Mouse (Mus musculus) kidney, embryonic 15.5 days (tissue): Measurements from ENCODE around the gene Zfp456. TPM values are rescaled to one million over a fixed set of nuclear protein-coding genes. Genes with fewer than 3 reads are reported as not detected.
"Not testable (repeated sequence)": the region's sequence is repeated elsewhere in the genome, so short reads cannot be mapped to it uniquely, and the experiment has no call there.

Experiments
- ATAC-seq: fragments of 200-750 bp; cut with Nextera tagmentation; replicated peaks from 2 replicates; pipeline ENCODE4 v1.8.0; 2017; ENCODE audit warnings: moderate TSS enrichment; ENCODE audit not compliant: low FRiP score
- H3K27ac ChIP-seq: fragments of 300-500 bp; sonication (generic); 2 replicates; pipeline ENCODE4 v1.5.1; 2015; ENCODE audit warnings: mild to moderate bottlenecking, inconsistent platforms
- H3K27me3 ChIP-seq: fragments of 300-500 bp; sonication (generic); 2 replicates; pipeline ENCODE4 v1.6.1; 2015; ENCODE audit warnings: inconsistent platforms
- H3K36me3 ChIP-seq: fragments of 300-500 bp; sonication (generic); 2 replicates; pipeline ENCODE4 v1.6.1; 2015; ENCODE audit warnings: inconsistent platforms
- H3K4me1 ChIP-seq: fragments of 300-500 bp; sonication (generic); 2 replicates; pipeline ENCODE4 v1.6.1; 2015; ENCODE audit warnings: inconsistent platforms
- H3K4me2 ChIP-seq: fragments of 300-500 bp; sonication (generic); 2 replicates; pipeline ENCODE4 v1.6.1; 2015; ENCODE audit warnings: moderate library complexity, mild to moderate bottlenecking, inconsistent platforms
- H3K4me3 ChIP-seq: fragments of 300-500 bp; sonication (generic); replicated peaks from 2 replicates; pipeline ENCODE4 v1.5.1; 2015; ENCODE audit warnings: mild to moderate bottlenecking, inconsistent platforms
- H3K9ac ChIP-seq: fragments of 300-500 bp; sonication (generic); 2 replicates; pipeline ENCODE4 v1.6.1; 2015; ENCODE audit warnings: mild to moderate bottlenecking, inconsistent platforms
- H3K9me3 ChIP-seq: fragments of 300-500 bp; sonication (generic); replicated peaks from 2 replicates; pipeline ENCODE4 v1.6.1; 2016; ENCODE audit warnings: inconsistent platforms
- WGBS: fragments of 180-500 bp; shearing (Covaris S2); methylation state at CpG from one replicate; pipeline ENCODE4 v1.1.7; 2015; ENCODE audit warnings: mixed read lengths; 5-methylcytosine and 5-hydroxymethylcytosine counted together
- polyA plus RNA-seq: library from polyadenylated mRNA; unstranded; fragments of >200 nt; fragmentation: Nextera tagmentation; extraction: Ambion mirVana; gene quantifications from 2 replicates; pipeline ENCODE4 v1.2.1, GENCODE M21; 2015

Zfp456 gene
- polyA plus RNA-seq, result 1.5 TPM in 2 replicates

DNA sequence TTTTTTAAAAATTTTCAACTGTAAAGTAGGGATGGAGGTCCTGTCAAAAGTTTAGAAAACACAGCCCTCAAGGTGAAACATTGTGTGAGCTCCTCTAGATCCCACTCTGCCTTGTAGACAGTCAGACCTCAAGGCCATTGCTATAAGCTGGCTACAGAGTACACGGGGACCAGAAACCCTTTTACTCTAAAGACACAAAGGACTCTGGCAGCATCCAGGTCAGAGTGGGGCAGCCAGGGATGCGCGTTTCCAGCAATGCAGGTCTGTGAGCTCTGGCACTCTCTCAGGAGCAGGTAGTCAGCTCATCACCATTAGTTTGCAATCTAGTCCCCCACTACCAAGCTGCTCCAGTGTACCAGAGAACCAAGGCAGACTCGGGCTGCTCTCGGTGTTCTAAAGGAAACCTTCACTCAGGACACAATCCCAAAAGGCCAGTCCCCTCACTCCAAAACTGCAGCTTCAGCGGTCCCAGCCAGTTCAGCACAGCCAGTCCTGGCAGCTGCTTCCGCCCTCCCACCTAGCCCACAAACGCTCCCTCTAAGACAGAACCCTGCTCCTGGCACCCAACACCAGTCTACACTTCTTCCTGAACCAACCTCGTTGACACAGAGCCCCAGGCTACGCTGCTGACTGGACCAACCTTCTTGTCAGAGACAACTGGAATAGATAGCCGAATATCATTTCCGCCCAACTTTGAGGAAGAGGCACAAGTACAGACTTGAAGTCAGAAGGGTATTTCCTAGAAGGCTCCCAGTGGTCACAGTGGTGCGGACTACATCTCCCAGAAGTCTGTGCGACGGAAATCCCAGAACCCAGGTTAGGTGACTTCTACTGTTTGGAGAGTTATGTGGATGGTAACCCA is at the start of gene Zfp456, which contains the start of gene Gm28041:
Gene Zfp456 (minus strand): TSS at position 761 of the 862 bp plus-strand sequence.
Gene Gm28041 (minus strand): TSS at position 684 of the 862 bp plus-strand sequence.
- WGBS, result 17% methylated on average over 15 of the region's 15 CpGs
- not testable (repeated sequence) for H3K27ac ChIP-seq, H3K27me3 ChIP-seq, H3K9me3 ChIP-seq, H3K4me1 ChIP-seq, H3K36me3 ChIP-seq
- peak; percentile 99 for ATAC-seq
- 0 out of 2 replicates have a peak within 1 kb of the TSS, but pooled peaks have one; percentile 38 for H3K9ac ChIP-seq
- peak within 1 kb of the TSS; percentile 61 for H3K4me2 ChIP-seq
- H3K4me3 ChIP-seq, result peak within 1 kb of the TSS; percentile 56

DNA sequence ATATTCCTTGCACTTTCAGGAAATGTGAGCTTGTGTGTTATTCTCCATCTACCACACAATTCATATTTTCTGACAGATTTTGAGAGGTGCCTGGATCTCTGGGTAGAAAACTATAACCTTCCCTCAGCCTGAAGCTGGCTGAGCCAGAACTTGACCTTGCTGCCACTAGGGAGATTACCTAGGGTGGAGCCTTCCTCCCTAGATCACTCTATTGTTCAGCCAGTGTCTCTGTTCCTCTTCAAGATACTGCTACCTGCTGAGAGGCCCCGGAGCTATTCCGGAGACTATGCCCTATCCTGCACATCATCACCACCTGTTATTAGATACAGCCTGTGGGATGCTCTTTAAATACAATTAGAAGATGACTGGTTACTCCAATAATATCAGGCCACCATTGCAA is 46.9 kb upstream of the Zfp456 start:
- WGBS, result 96% methylated on average over 2 of the region's 2 CpGs
- not testable (repeated sequence) for H3K9me3 ChIP-seq, H3K36me3 ChIP-seq, ATAC-seq, H3K27ac ChIP-seq, H3K4me2 ChIP-seq, H3K9ac ChIP-seq, H3K4me3 ChIP-seq, H3K27me3 ChIP-seq, H3K4me1 ChIP-seq

DNA sequence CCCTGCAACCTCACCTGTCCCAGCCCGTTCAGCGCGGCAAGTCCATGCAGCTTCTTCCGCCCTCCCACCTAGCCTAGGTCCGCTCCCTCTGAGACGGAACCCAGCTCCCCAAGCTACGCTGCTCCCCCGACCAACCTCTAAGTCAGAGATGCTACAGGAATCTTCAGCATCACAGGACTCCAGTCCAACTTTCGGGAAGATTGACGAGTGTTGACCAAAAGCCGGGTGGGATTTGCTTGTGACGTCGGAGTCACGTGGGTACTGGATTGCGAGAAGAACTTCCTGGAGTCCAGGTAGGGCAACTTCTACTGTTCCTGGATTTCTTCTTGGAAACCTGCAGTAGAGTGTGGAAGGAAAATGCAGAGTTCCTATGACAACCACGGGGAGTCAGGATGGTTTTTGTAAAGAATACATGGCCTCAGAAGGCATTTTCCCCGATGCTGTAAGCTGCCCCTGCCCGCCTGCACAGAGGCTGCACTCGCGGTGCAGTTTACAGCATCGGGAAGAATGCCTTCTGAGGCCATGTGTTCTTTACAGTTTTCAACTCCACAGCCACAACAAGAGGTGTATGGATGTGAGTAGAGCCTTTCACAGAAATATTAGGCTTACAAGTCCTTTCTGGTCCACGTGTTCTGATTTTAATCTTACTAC is 45.7 kb upstream of the Zfp456 start, which contains the start of gene Zfp459:
Gene Zfp459 (minus strand): TSS at position 212 of the 651 bp plus-strand sequence.
- Histone ChIP-seq H3K27me3 (no peaks in the 10 kb centered on the region), H3K36me3 (no peaks in the 10 kb centered on the region), H3K27ac (no peak within 1 kb of the TSS), H3K4me3 (peak within 1 kb of the TSS; percentile 64), H3K4me2 (peak within 1 kb of the TSS; percentile 86), H3K9me3 (no peaks in the 10 kb centered on the region), H3K9ac (peak within 1 kb of the TSS; percentile 54), H3K4me1 (peaks cover 9% of the 10 kb centered on the region; the same call in 1 of the 2 replicates)
- 1% methylated on average over 22 of the region's 22 CpGs for WGBS
- ATAC-seq, result peak; percentile 93

DNA sequence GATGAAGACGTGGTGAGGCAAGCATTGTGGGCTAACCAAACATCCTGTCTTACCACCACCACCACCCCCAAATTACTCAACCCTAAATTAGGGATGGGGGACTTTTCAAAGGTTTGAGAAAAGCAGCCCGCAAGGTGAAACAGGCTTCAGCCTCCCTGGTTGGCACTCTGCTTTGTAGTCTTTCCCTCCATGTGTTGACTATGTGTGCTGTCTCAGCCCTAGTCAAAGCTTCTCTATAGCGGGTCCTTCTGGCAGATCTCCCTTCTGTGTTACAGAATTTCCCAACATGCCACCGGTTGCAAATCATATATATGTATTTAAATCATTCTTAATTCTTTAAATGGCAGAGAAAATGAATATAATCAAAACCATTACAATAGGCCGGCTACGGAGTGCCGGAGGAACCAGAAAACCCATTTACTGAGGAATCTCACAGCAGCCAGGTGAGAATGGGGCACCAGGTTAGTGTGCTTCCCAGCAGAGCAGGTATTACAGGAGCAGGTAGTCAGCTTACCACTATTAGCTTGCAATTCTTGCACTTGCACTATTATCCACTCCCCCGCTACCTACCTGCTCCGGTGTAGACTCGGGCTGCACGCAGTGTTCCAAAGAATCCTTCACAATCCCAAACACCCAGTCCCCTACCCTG is 45.1 kb upstream of the Zfp456 start:
- 29% methylated on average over 11 of the region's 11 CpGs for WGBS
- Histone ChIP-seq H3K27me3 (no peaks in the 10 kb centered on the region), H3K9me3 (no peaks in the 10 kb centered on the region), H3K36me3 (no peaks in the 10 kb centered on the region), H3K27ac (no peak overlapping the region), H3K9ac (peak overlapping the region; percentile 54), H3K4me1 (peaks cover 9% of the 10 kb centered on the region; the same call in 1 of the 2 replicates), H3K4me3 (peak overlapping the region; percentile 64), H3K4me2 (peak overlapping the region; percentile 86)
- ATAC-seq, result peak; percentile 44; the same call in 1 of the 2 replicates

DNA sequence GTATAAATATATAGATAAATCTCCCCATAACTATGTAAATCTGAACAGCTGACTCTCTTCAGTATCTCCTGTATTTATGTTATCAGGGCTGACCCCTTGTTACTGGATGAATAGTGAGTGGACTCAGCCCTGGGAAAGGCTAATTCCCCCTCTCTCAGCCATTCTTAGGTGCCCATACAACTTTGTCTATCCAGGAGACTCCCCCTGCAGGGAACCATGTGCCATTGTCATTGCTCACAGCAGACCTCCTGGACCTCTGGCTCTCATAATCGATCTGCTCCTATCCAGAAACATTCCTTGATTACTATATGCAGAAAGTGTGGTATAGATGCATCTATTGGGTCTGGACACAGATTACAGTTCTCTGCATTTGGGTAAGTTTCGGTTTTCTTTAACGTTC is 41.2 kb upstream of the Zfp456 start:
- no peaks in the 10 kb centered on the region for H3K9me3 ChIP-seq
- H3K9ac ChIP-seq, result no peak overlapping the region
- WGBS, result 92% methylated on average over 3 of the region's 3 CpGs
- no peaks in the 10 kb centered on the region for H3K36me3 ChIP-seq
- peaks cover 8% of the 10 kb centered on the region; the same call in 1 of the 2 replicates for H3K4me1 ChIP-seq
- H3K27ac ChIP-seq, result no peak overlapping the region
- H3K4me2 ChIP-seq, result no peak overlapping the region
- no peak overlapping the region for H3K4me3 ChIP-seq
- H3K27me3 ChIP-seq, result no peaks in the 10 kb centered on the region
- no peak for ATAC-seq

GRCm38 (mm10) chr13:67415759-67416158 is 40.1 kb upstream of the Zfp456 start:
- H3K9me3 ChIP-seq, result no peaks in the 10 kb centered on the region
- H3K27me3 ChIP-seq, result no peaks in the 10 kb centered on the region
- H3K36me3 ChIP-seq, result no peaks in the 10 kb centered on the region
- H3K4me2 ChIP-seq, result no peak overlapping the region
- WGBS, result 89% methylated on average over 6 of the region's 6 CpGs
- ATAC-seq, result no peak
- H3K4me3 ChIP-seq, result no peak overlapping the region
- no peak overlapping the region for H3K9ac ChIP-seq
- H3K4me1 ChIP-seq, result peaks cover under 1% of the 10 kb centered on the region; the same call in 1 of the 2 replicates
- H3K27ac ChIP-seq, result no peak overlapping the region

DNA sequence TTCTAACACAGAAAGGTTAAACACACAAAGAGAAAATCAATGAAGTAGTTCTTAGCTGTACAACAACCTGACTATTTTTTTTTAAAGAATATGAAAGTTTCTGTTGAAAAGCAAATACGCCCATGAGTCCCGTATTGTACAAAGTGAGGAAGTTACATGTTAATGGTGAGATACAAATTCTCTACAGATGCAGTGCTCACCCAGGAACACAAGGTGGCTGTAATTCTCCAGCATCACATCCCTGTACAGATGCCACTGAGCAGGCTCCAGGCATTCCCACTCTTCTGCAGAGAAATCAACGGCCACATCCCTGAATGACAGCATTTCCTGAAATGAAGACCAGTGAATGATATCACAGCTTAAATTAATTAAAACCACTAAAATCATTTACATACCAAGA is 38.0 kb upstream of the Zfp456 start:
- not testable (repeated sequence) for H3K27me3 ChIP-seq, H3K9ac ChIP-seq, H3K27ac ChIP-seq, H3K9me3 ChIP-seq, ATAC-seq, H3K36me3 ChIP-seq, H3K4me1 ChIP-seq, H3K4me2 ChIP-seq, H3K4me3 ChIP-seq
- WGBS, result 75% methylated on average over 3 of the region's 3 CpGs

GRCm38 (mm10) chr13:67399183-67399903 is 23.7 kb upstream of the Zfp456 start, which contains the start of gene Zfp429:
Gene Zfp429, minus strand, starts transcription at chr13:67399819.
- peak within 1 kb of the TSS; percentile 58 for H3K4me2 ChIP-seq
- not testable (repeated sequence) for H3K36me3 ChIP-seq, H3K27me3 ChIP-seq, H3K9me3 ChIP-seq, H3K4me1 ChIP-seq
- WGBS, result 5% methylated on average over 16 of the region's 16 CpGs
- peak within 1 kb of the TSS; percentile 62 for H3K4me3 ChIP-seq
- ATAC-seq, result peak; percentile 97
- peak within 1 kb of the TSS; percentile 43; the same call in 1 of the 2 replicates for H3K9ac ChIP-seq
- peak within 1 kb of the TSS; percentile 58; the same call in 1 of the 2 replicates for H3K27ac ChIP-seq

DNA sequence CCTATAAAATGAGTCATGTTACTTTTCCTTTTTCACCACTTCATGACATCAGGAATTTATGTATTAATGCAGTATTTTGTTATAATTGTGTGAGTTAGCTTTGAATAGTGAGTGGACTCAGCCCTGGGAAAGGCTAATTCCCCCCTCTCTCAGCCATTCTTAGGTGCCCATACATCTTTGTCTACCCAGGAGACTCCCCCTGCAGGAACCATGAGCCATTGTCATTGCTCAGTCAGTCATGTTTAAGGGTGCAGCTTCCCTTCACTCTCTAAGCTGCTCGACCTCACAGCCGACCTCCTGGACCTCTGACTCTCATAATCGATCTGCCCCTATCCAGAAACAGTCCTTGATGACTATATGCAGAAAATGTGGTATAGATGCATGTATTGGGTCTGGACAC is 645 bp upstream of the Zfp456 start:
- H3K36me3 ChIP-seq, H3K4me3 ChIP-seq, H3K9ac ChIP-seq, ATAC-seq, H3K27ac ChIP-seq, H3K4me2 ChIP-seq, H3K27me3 ChIP-seq, H3K9me3 ChIP-seq, H3K4me1 ChIP-seq: not testable (repeated sequence)
- 86% methylated on average over 3 of the region's 3 CpGs for WGBS

- Histone ChIP-seq H3K36me3 (no peaks in the 10 kb centered on the region), H3K9ac (peak within 1 kb of the TSS; percentile 74), H3K4me2 (peak within 1 kb of the TSS; percentile 71), H3K4me3 (peak within 1 kb of the TSS; percentile 79), H3K4me1 (peaks cover 3% of the 10 kb centered on the region; the same call in 1 of the 2 replicates), H3K9me3 (no peaks in the 10 kb centered on the region), H3K27me3 (no peaks in the 10 kb centered on the region), H3K27ac (peak within 1 kb of the TSS; percentile 75)
- ATAC-seq, result peak; percentile 95
- WGBS, result under 1% methylated on average over 15 of the region's 15 CpGs
Measured at GRCm38 (mm10) chr13:67360131-67360744, 15.4 kb downstream of the Zfp456 start, which contains the start of the genes Gm28044 and Zfp953. Gene Gm28044, minus strand, starts transcription at chr13:67360536. Gene Zfp953, minus strand, starts transcription at chr13:67360605.

DNA sequence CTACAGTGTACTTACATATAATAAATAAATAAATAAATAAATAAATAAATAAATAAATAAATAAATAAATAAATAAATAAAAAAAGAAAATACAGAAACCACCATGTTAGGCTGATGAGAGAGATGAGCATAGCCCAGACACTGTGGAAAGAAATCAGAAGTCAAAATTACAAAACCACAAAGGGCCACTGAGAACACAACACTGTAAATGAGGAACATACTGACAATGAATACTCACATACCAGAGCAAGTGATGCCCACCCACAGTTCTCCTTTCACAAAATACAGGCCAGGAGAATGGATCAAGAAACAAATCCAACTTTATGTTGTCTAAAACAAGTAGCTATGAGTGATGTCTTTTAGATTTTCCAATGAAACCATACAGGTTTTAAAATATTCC is 23.8 kb downstream of the Zfp456 start:
- no peaks in the 10 kb centered on the region for H3K4me1 ChIP-seq
- H3K4me2 ChIP-seq, result no peak overlapping the region
- no peaks in the 10 kb centered on the region for H3K27me3 ChIP-seq
- no peak overlapping the region for H3K9ac ChIP-seq
- H3K36me3 ChIP-seq, result no peaks in the 10 kb centered on the region
- no peaks in the 10 kb centered on the region for H3K9me3 ChIP-seq
- H3K27ac ChIP-seq, result no peak overlapping the region
- no peak overlapping the region for H3K4me3 ChIP-seq
- no peak for ATAC-seq
